Mouse (Mus musculus): ENCODE results near the gene Tph1.
"Not testable (repeated sequence)": the region's sequence is repeated elsewhere in the genome, so short reads cannot be mapped to it uniquely, and the experiment has no call there.

The Tph1 gene

GRCm38 (mm10) chr7:46672160-46672672 is at the start of gene Tph1:
Tph1 (minus strand) TSS chr7:46672537.
- no peak for DNase-seq

- DNase-seq: no peak
Measured at GRCm38 (mm10) chr7:46720460-46720859, 48.1 kb upstream of the Tph1 start.

GRCm38 (mm10) chr7:46719526-46719925 is 47.2 kb upstream of the Tph1 start:
- DNase-seq: peak; percentile 10 to 65

- no peak for DNase-seq
Measured at GRCm38 (mm10) chr7:46718591-46719270, 46.4 kb upstream of the Tph1 start.

GRCm38 (mm10) chr7:46716897-46717296 is 44.6 kb upstream of the Tph1 start:
- peak; percentile 36 to 57 for DNase-seq

- no peak for DNase-seq
Measured at GRCm38 (mm10) chr7:46715600-46715999, 43.3 kb upstream of the Tph1 start, which contains the start of gene Saa3. Saa3 (minus strand) TSS chr7:46715700.

- peak; percentile 60 to 67 for DNase-seq
Measured at GRCm38 (mm10) chr7:46714518-46714917, 42.2 kb upstream of the Tph1 start.

- no peak for DNase-seq
Measured at GRCm38 (mm10) chr7:46712250-46712649, 39.9 kb upstream of the Tph1 start.

- peak; percentile 90 to 91 for DNase-seq
Measured at GRCm38 (mm10) chr7:46710390-46710844, 38.1 kb upstream of the Tph1 start, which contains the start of gene Saal1. Saal1 (minus strand) TSS chr7:46710680.

GRCm38 (mm10) chr7:46700521-46701025 is 28.2 kb upstream of the Tph1 start:
- no peak for DNase-seq

GRCm38 (mm10) chr7:46696754-46697153 is 24.4 kb upstream of the Tph1 start:
- no peak for DNase-seq

- no peak for DNase-seq
Measured at GRCm38 (mm10) chr7:46686827-46687226, 14.5 kb upstream of the Tph1 start.

- no peak for DNase-seq
Measured at GRCm38 (mm10) chr7:46680732-46681131, 8.4 kb upstream of the Tph1 start.

GRCm38 (mm10) chr7:46679044-46679443 is 6.7 kb upstream of the Tph1 start:
- DNase-seq: not testable (repeated sequence)

- DNase-seq: no peak
Measured at GRCm38 (mm10) chr7:46678417-46678816, 6.1 kb upstream of the Tph1 start.

- DNase-seq: no peak
Measured at GRCm38 (mm10) chr7:46676808-46677360, 4.5 kb upstream of the Tph1 start.

- DNase-seq: no peak
Measured at GRCm38 (mm10) chr7:46675886-46676285, 3.5 kb upstream of the Tph1 start.

- no peak for DNase-seq
Measured at GRCm38 (mm10) chr7:46675061-46675460, 2.7 kb upstream of the Tph1 start.

GRCm38 (mm10) chr7:46667256-46667655 is 5.1 kb downstream of the Tph1 start:
- DNase-seq: no peak

GRCm38 (mm10) chr7:46665236-46665635 is 7.1 kb downstream of the Tph1 start:
- peak in 1 of 2 experiments; percentile 37 for DNase-seq

GRCm38 (mm10) chr7:46661591-46662090 is 10.7 kb downstream of the Tph1 start:
- DNase-seq: no peak

GRCm38 (mm10) chr7:46652279-46652678 is 20.1 kb downstream of the Tph1 start:
- DNase-seq: no peak

GRCm38 (mm10) chr7:46650231-46650630 is 22.1 kb downstream of the Tph1 start:
- not testable (repeated sequence) for DNase-seq
